Mouse (Mus musculus): ENCODE measurements at regions not wholly inside any gene's neighbourhood (a gene's known extent, or its start where the extent isn't known, plus 50 kb on each side); places are given as distances from the start of the nearest gene placed in this dataset.

DNA sequence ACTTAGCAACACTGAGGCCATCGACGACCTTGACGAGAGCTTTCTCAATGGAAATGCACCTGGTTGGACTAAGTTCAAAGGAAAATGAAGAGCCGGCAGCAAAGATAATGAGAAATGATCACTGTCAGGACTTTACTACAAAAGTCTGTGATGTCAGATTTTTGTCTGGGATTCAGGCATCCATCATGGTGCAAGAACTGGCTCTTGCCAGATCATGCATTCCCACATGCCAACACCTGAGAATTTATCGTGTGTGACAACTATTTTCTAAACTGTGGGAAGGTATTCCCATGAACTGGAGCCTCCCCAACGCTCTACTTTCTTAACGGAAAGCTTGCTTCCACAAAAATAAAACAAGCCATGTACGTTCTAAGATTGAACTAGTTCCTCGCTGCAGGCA is 58.1 kb downstream of the Irx6 start:
- no peaks in the 10 kb centered on the region for H3K36me3 ChIP-seq (ENCODE audit: control insufficient read depth, insufficient read depth, low read length, poor library complexity, severe bottlenecking)
- H3K9ac ChIP-seq (ENCODE audit: insufficient read depth, low read depth, low read length, poor library complexity, severe bottlenecking), result no peak overlapping the region
- in situ Hi-C loops (cut with MboI; ENCODE audit: low sequenced_read_pairs in 2 of 2, unreplicated experiment in 2 of 2), result no loop called here
- no peak for TF ChIP-seq HCFC1 (IDR thresholded peaks at IDR 0.05; ENCODE audit: borderline replicate concordance, insufficient read depth, low read length)
- TF ChIP-seq ZC3H11A (IDR thresholded peaks at IDR 0.05; ENCODE audit: borderline replicate concordance, low read depth, low read length), result no peak
- no peak for TF ChIP-seq ZNF384 (IDR thresholded peaks at IDR 0.05; ENCODE audit: low read depth, low read length)
- TF ChIP-seq CHD2 (IDR thresholded peaks at IDR 0.05; ENCODE audit: low read depth, low read length), result no peak
- no peak for TF ChIP-seq MAFK (IDR thresholded peaks at IDR 0.05; ENCODE audit: insufficient read depth, low read depth, low read length)
- H3K9me3 ChIP-seq (ENCODE audit: control insufficient read depth, insufficient read depth, low read depth, low read length), result no peaks in the 10 kb centered on the region
- H3K27ac ChIP-seq (ENCODE audit: insufficient read depth, low read depth, low read length, poor library complexity, severe bottlenecking), result no peak overlapping the region
- no peak overlapping the region for H3K4me3 ChIP-seq (ENCODE audit: insufficient read depth in 1 of 2, low read depth in 1 of 2, low read length in 2 of 2, poor library complexity in 1 of 2, severe bottlenecking in 1 of 2)
- DNase-seq (ENCODE audit: low read depth, low spot score), result no peak
- H3K4me1 ChIP-seq (ENCODE audit: control insufficient read depth in 2 of 2, insufficient read depth in 2 of 2, low read length in 2 of 2, poor library complexity in 1 of 2), result no peaks in the 10 kb centered on the region

DNA sequence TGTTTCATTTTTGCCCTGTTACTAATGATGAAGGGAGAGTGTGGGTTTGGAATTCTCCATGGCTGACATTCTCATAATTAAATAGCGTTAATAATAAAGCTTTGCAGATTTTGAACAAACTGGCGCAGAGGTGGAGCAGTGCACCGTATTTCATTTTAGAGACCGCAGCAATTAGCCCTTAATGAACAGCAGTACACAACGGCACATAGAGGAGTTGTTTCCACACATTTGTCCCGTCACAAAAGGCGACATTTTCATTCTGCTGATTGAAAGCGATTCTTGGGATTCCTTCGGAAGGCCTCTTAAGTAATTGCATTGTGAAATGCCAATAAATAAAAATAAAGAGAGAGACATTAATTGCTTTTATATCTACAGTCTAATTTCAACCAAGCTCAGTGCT is 61.6 kb downstream of the Irx6 start:
- no peaks in the 10 kb centered on the region for H3K9me3 ChIP-seq (ENCODE audit: control insufficient read depth, insufficient read depth, low read depth, low read length)
- no peaks in the 10 kb centered on the region for H3K4me1 ChIP-seq (ENCODE audit: control insufficient read depth in 2 of 2, insufficient read depth in 2 of 2, low read length in 2 of 2, poor library complexity in 1 of 2)
- in situ Hi-C loops (cut with MboI; ENCODE audit: low sequenced_read_pairs in 2 of 2, unreplicated experiment in 2 of 2), result no loop called here
- no peak overlapping the region for H3K9ac ChIP-seq (ENCODE audit: insufficient read depth, low read depth, low read length, poor library complexity, severe bottlenecking)
- no peak overlapping the region for H3K27ac ChIP-seq (ENCODE audit: insufficient read depth, low read depth, low read length, poor library complexity, severe bottlenecking)
- DNase-seq (ENCODE audit: low read depth, low spot score), result no peak
- H3K4me3 ChIP-seq (ENCODE audit: insufficient read depth in 1 of 2, low read depth in 1 of 2, low read length in 2 of 2, poor library complexity in 1 of 2, severe bottlenecking in 1 of 2), result no peak overlapping the region
- no peaks in the 10 kb centered on the region for H3K36me3 ChIP-seq (ENCODE audit: control insufficient read depth, insufficient read depth, low read length, poor library complexity, severe bottlenecking)
- TF ChIP-seq ZNF384 (IDR thresholded peaks at IDR 0.05; ENCODE audit: low read depth, low read length) (no peak), MAFK (IDR thresholded peaks at IDR 0.05; ENCODE audit: insufficient read depth, low read depth, low read length) (no peak), HCFC1 (IDR thresholded peaks at IDR 0.05; ENCODE audit: borderline replicate concordance, insufficient read depth, low read length) (no peak), CHD2 (IDR thresholded peaks at IDR 0.05; ENCODE audit: low read depth, low read length) (no peak), ZC3H11A (IDR thresholded peaks at IDR 0.05; ENCODE audit: borderline replicate concordance, low read depth, low read length) (no peak)

DNA sequence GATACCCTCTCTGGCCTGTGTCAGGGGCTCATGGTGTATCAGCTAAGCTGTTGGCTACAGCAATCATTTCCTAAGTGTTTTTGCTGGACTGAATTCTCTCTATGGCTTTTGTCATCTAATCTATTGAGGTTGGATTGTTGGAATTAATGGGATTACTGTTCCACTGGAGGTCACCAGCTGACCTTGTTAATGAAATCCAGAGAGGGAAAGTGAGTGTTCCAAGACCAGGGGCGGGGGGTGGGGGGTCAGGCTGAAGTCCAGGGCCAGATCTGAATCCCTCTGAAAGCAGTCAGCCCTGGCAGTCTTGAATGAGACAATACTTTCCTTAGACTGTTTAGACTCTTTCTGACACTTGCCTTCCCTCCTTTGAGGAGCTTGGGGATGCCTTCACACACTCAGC is 64.0 kb downstream of the Irx6 start:
- Histone ChIP-seq H3K9me3 (ENCODE audit: control insufficient read depth, insufficient read depth, low read depth, low read length) (no peaks in the 10 kb centered on the region), H3K36me3 (ENCODE audit: control insufficient read depth, insufficient read depth, low read length, poor library complexity, severe bottlenecking) (no peaks in the 10 kb centered on the region), H3K27ac (ENCODE audit: insufficient read depth, low read depth, low read length, poor library complexity, severe bottlenecking) (no peak overlapping the region), H3K4me3 (ENCODE audit: insufficient read depth in 1 of 2, low read depth in 1 of 2, low read length in 2 of 2, poor library complexity in 1 of 2, severe bottlenecking in 1 of 2) (no peak overlapping the region), H3K4me1 (ENCODE audit: control insufficient read depth in 2 of 2, insufficient read depth in 2 of 2, low read length in 2 of 2, poor library complexity in 1 of 2) (peaks cover 6 to 15% of the 10 kb centered on the region in 2 experiments; a peak in 3 of 4 replicates), H3K9ac (ENCODE audit: insufficient read depth, low read depth, low read length, poor library complexity, severe bottlenecking) (no peak overlapping the region)
- in situ Hi-C loops (cut with MboI; ENCODE audit: low sequenced_read_pairs in 2 of 2, unreplicated experiment in 2 of 2), result no loop called here
- no peak for DNase-seq (ENCODE audit: low read depth, low spot score)
- TF ChIP-seq CHD2 (IDR thresholded peaks at IDR 0.05; ENCODE audit: low read depth, low read length), result no peak
- no peak for TF ChIP-seq ZC3H11A (IDR thresholded peaks at IDR 0.05; ENCODE audit: borderline replicate concordance, low read depth, low read length)
- TF ChIP-seq ZNF384 (IDR thresholded peaks at IDR 0.05; ENCODE audit: low read depth, low read length), result no peak
- TF ChIP-seq HCFC1 (IDR thresholded peaks at IDR 0.05; ENCODE audit: borderline replicate concordance, insufficient read depth, low read length), result no peak
- no peak for TF ChIP-seq MAFK (IDR thresholded peaks at IDR 0.05; ENCODE audit: insufficient read depth, low read depth, low read length)

DNA sequence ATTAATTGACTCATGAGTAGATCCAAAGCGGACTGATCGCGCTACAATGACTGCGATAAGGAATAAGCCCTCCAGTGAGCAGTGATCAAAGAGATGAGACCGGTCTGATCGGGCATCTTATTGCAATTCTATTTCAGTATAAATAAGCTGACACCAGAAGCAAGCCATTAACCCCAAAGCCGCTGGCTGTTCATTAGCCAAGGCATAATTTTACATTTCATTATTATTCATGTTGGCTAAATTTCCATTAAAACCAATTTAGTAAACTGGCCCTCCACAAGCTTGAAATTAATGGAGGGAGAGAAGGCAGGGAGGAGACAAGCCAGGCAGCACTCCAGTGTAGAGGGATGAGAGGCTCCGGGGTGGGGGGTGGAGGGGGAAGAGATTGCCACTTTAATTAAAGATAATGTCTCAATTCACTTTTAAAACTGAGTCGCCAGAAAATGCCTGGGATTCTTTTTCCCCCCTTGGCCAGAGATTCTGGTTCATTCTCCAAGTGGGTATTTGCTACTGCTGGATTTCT is 66.3 kb downstream of the Irx6 start:
- TF ChIP-seq ZC3H11A (IDR thresholded peaks at IDR 0.05; ENCODE audit: borderline replicate concordance, low read depth, low read length), result no peak
- no peak for TF ChIP-seq ZNF384 (IDR thresholded peaks at IDR 0.05; ENCODE audit: low read depth, low read length)
- TF ChIP-seq CHD2 (IDR thresholded peaks at IDR 0.05; ENCODE audit: low read depth, low read length), result no peak
- TF ChIP-seq HCFC1 (IDR thresholded peaks at IDR 0.05; ENCODE audit: borderline replicate concordance, insufficient read depth, low read length), result no peak
- H3K4me3 ChIP-seq (ENCODE audit: insufficient read depth in 1 of 2, low read depth in 1 of 2, low read length in 2 of 2, poor library complexity in 1 of 2, severe bottlenecking in 1 of 2), result no peak overlapping the region
- peaks cover 6 to 15% of the 10 kb centered on the region in 2 experiments; a peak in 3 of 4 replicates for H3K4me1 ChIP-seq (ENCODE audit: control insufficient read depth in 2 of 2, insufficient read depth in 2 of 2, low read length in 2 of 2, poor library complexity in 1 of 2)
- no peak overlapping the region for H3K9ac ChIP-seq (ENCODE audit: insufficient read depth, low read depth, low read length, poor library complexity, severe bottlenecking)
- in situ Hi-C loops (cut with MboI; ENCODE audit: low sequenced_read_pairs in 2 of 2, unreplicated experiment in 2 of 2), result no loop called here
- no peaks in the 10 kb centered on the region for H3K9me3 ChIP-seq (ENCODE audit: control insufficient read depth, insufficient read depth, low read depth, low read length)
- no peak overlapping the region for H3K27ac ChIP-seq (ENCODE audit: insufficient read depth, low read depth, low read length, poor library complexity, severe bottlenecking)
- H3K36me3 ChIP-seq (ENCODE audit: control insufficient read depth, insufficient read depth, low read length, poor library complexity, severe bottlenecking), result no peaks in the 10 kb centered on the region
- no peak for DNase-seq (ENCODE audit: low read depth, low spot score)

DNA sequence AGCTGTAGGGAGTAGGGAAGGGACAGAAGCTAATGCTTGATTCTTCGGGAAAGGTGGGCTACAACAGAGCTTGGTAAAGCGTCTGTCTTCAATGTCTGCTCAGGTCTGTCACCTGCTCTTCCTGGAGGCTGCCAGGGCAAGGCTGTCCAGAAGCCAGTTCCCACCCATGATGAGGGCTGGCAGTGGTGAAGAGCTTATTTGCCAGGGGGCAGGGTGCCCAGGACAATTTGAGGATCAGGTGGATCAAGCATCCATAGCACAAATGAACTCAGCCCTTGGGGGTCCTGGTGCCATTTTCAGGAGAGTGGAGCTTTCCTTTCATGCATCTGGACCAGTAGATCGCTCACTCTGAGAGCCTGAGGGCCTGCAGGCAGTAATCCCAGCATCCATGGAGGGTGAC is 67.7 kb downstream of the Irx6 start:
- no peak for DNase-seq (ENCODE audit: low read depth, low spot score)
- no peaks in the 10 kb centered on the region for H3K9me3 ChIP-seq (ENCODE audit: control insufficient read depth, insufficient read depth, low read depth, low read length)
- no peak overlapping the region for H3K4me3 ChIP-seq (ENCODE audit: insufficient read depth in 1 of 2, low read depth in 1 of 2, low read length in 2 of 2, poor library complexity in 1 of 2, severe bottlenecking in 1 of 2)
- TF ChIP-seq CHD2 (IDR thresholded peaks at IDR 0.05; ENCODE audit: low read depth, low read length) (no peak), ZNF384 (IDR thresholded peaks at IDR 0.05; ENCODE audit: low read depth, low read length) (no peak), HCFC1 (IDR thresholded peaks at IDR 0.05; ENCODE audit: borderline replicate concordance, insufficient read depth, low read length) (no peak), ZC3H11A (IDR thresholded peaks at IDR 0.05; ENCODE audit: borderline replicate concordance, low read depth, low read length) (no peak), MAFK (IDR thresholded peaks at IDR 0.05; ENCODE audit: insufficient read depth, low read depth, low read length) (no peak)
- H3K9ac ChIP-seq (ENCODE audit: insufficient read depth, low read depth, low read length, poor library complexity, severe bottlenecking), result no peak overlapping the region
- H3K27ac ChIP-seq (ENCODE audit: insufficient read depth, low read depth, low read length, poor library complexity, severe bottlenecking), result no peak overlapping the region
- H3K36me3 ChIP-seq (ENCODE audit: control insufficient read depth, insufficient read depth, low read length, poor library complexity, severe bottlenecking), result no peaks in the 10 kb centered on the region
- peaks cover 6 to 15% of the 10 kb centered on the region in 2 experiments; a peak in 3 of 4 replicates for H3K4me1 ChIP-seq (ENCODE audit: control insufficient read depth in 2 of 2, insufficient read depth in 2 of 2, low read length in 2 of 2, poor library complexity in 1 of 2)
- in situ Hi-C loops (cut with MboI; ENCODE audit: low sequenced_read_pairs in 2 of 2, unreplicated experiment in 2 of 2), result no loop called here
